16 mouse cellular contexts compared by ENCODE assay signal in the genomic region with DNA sequence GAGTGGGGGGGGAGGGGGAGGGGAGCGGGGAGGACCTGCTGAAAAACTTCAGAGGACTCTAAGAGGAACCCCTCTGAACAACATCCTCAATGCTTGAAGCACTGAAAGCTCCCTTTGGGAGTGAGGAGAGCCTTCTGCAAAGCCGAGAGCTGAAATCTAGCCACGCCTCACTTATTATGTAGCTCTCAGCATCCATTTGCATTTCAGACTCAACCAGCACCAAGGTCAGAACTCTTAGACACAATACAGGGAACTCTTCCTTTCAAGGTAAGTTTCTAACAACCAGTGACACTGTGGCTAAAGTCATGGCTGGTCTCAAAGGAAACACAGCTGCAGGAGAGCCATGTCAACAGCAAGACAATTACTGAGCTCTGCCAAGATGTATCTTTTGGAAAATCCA.
"Had no signal": no experiment of that assay in that cellular context is flagged by ENCODE, and none has a peak within 500 bp of the region (broad histone marks: within the 10 kb centered on the region; RNA-seq: fewer than 3 reads in every experiment).

No protein-coding gene starts in this region.

- H3K4me1 ChIP-seq: lung, embryonic 15.5 days; megakaryocyte, embryonic 14.5 days; midbrain, embryonic 13.5 days; midbrain, embryonic 15.5 days; neural tube, embryonic 12.5 days had no signal

- H3K4me3 ChIP-seq: lung, embryonic 15.5 days; midbrain, embryonic 13.5 days; midbrain, embryonic 15.5 days; neural tube, embryonic 12.5 days; stomach, embryonic 15.5 days had no signal

- H3K9ac ChIP-seq: liver, postnatal 0 days; lung, embryonic 15.5 days; midbrain, embryonic 13.5 days; midbrain, embryonic 15.5 days; neural tube, embryonic 12.5 days; stomach, embryonic 15.5 days had no signal

- H3K36me3 ChIP-seq: midbrain, embryonic 13.5 days; midbrain, embryonic 15.5 days; neural tube, embryonic 12.5 days had no signal

- H3K27ac ChIP-seq: lung, embryonic 15.5 days; macrophage; midbrain, embryonic 13.5 days; midbrain, embryonic 15.5 days; neural tube, embryonic 12.5 days; stomach, embryonic 15.5 days; stomach, postnatal 0 days had no signal

- H3K27me3 ChIP-seq: lung, embryonic 15.5 days; megakaryocyte, embryonic 14.5 days; midbrain, embryonic 13.5 days; midbrain, embryonic 15.5 days; neural tube, embryonic 12.5 days; stomach, embryonic 15.5 days had no signal

- DNase-seq: liver, postnatal 0 days; lung, adult 2 months; lung, postnatal 14 days; lung, postnatal 36 days; right cerebral cortex, postnatal 14 days; thymus, adult 2 months; thymus, postnatal 25 days; thymus, postnatal 4 days had no signal

- H3K9me3 ChIP-seq: lung, embryonic 15.5 days; midbrain, embryonic 13.5 days; midbrain, embryonic 15.5 days; neural tube, embryonic 12.5 days; stomach, embryonic 15.5 days had no signal
